Mouse (Mus musculus): ENCODE measurements around the gene Cfap77.

Gene Cfap77

GRCm38 (mm10) chr2:28907691-28908388, 147.0 kb downstream of the Cfap77 start:
- no peak for DNase-seq (ENCODE audit: low read depth, low spot score)

DNA sequence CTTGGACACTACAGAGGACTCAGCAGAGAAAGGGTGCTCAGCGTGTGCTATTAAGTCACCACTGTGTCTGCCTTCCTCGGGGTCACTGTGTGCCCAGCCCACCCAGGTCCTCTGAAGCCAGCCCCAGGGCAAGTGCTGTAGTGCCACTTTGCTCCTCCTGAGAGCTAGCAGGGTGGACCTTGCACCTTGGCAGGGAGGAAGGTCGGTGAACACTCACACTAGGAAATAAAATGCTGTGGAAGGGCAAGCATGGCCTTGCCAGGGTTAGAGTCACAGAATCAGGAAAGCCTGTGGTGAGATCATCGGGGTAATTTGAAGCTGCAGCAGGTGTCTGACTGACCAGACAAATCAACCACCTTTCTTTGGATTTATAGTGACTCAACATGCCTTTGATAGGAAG, 149.3 kb downstream of the Cfap77 start:
- DNase-seq (ENCODE audit: low read depth, low spot score), result no peak

- no peak for DNase-seq (ENCODE audit: low read depth, low spot score)
Measured at GRCm38 (mm10) chr2:28904786-28905185, 150.1 kb downstream of the Cfap77 start.

DNA sequence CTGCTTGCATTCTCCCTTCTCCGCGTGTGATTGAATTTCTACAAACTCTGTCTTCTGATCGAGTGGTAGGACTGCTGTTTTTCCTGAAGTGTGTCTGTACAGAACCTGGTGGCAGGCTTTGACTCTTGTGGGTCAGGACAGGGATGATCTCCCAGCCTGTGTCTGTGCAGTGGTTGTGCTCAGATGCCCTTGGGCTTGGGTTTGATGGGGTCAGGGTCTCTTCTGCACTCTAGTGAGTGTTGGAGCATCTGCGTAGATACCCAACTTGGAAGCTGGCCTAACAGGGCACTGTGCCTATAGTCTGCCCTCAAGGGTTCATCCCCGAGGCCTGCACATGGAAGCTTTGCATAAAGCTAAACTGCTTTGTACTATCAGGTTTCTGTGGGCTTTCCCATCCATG, 151.0 kb downstream of the Cfap77 start:
- DNase-seq (ENCODE audit: low read depth, low spot score), result no peak

DNA sequence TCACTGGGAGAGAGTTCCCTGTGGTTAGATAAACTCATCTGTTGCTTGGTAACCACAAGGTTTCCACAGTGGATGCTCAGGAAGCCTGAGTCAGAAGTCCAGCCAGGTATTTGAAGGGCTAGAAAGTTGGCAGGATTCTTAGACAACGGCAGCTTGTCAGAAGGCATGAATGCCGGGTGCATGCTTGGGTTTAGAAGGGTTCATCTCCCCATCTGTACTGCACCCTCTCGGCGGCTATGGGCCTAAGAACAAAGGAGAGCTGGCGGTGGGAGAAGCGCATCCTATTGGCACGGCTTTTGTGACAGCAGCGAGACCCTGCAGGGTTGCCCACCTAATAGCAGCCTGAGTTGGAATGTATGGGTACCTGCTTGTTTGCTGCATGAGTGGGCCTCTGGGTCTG, 152.6 kb downstream of the Cfap77 start:
- no peak for DNase-seq (ENCODE audit: low read depth, low spot score)

DNA sequence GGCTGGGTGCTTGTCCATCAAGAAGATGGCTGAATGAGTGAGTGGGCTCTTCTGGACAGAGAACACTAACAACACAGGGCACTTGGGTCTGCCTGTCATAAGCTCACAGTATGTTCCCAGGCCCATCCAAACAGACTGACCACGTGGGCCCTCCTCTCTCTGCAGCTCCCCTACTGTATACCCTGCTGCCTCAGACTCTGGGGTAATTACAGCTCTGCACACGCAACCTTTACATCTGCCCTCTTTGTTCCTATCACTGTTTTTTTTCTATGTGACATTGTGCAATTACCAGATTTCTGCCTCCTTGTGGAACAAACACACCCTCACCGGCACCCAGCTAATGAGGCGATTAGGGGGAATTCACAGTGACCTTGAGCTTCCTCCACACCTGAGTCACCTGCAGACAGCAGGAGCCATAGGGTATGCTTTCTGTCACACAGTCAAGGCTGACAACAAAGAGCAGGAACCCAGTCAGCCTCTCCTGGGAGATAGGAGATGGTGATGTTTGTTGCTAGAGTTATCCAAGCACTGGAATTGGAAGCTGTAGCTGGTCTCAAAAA, 157.4 kb downstream of the Cfap77 start:
- DNase-seq (ENCODE audit: low read depth, low spot score), result no peak

GRCm38 (mm10) chr2:28895876-28896275, 159.0 kb downstream of the Cfap77 start:
- no peak for DNase-seq (ENCODE audit: low read depth, low spot score)

- DNase-seq (ENCODE audit: low read depth, low spot score), result no peak
Measured at GRCm38 (mm10) chr2:28893526-28893925, 161.3 kb downstream of the Cfap77 start.

- DNase-seq (ENCODE audit: low read depth, low spot score), result no peak
Measured at GRCm38 (mm10) chr2:28892796-28893195, 162.1 kb downstream of the Cfap77 start.

DNA sequence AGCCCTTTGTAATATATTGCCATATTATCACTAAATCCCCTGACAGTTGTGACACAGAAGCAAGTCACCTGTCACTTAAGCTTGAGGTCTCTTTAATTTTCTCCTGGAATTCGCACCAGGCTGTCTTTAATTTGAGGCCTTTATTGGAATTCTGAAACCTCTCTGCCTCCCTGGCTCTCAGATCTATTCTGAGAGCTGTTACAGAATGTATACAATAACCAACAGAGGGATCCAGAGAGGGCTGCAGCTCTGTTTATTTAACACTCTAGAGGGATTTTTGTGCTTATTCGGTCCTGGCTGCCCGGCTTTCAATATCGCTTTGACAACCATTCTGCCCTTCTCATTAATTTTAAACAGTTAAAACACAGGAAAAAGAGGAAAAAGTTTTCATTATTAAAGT, 170.0 kb downstream of the Cfap77 start:
- DNase-seq (ENCODE audit: low read depth, low spot score), result no peak

DNA sequence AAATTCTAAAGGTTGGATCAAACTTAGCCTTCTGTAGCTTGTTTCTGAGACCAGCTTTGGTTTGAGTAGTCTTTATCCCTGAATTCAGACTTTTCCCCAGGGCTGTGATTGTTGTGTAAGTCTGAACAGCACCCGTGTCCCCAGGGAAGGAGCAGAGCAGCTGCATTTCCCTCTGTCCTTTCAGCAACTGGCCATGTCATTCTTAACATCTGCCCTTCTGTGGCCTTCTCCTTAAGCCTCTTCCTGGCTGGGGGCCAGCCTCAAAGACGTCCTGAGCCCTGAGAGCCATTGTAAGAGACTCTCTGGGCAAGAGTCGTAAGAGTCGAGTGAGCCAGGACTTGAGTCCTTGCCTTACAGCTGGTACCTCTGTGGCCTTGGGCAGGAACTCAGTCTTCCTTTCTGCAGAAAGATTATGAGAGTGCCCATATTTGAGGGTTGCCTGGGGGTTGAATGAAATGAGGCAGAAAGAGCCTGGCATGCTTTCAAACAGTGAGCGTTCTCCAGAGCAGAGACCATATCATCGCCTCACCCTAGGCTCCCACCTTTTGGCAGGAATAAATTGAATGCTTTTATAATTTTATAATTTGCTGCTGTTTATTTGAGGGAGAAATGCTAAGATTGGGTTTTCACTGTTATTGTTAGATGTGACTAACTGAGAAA, 171.9 kb downstream of the Cfap77 start:
- DNase-seq (ENCODE audit: low read depth, low spot score), result no peak

DNA sequence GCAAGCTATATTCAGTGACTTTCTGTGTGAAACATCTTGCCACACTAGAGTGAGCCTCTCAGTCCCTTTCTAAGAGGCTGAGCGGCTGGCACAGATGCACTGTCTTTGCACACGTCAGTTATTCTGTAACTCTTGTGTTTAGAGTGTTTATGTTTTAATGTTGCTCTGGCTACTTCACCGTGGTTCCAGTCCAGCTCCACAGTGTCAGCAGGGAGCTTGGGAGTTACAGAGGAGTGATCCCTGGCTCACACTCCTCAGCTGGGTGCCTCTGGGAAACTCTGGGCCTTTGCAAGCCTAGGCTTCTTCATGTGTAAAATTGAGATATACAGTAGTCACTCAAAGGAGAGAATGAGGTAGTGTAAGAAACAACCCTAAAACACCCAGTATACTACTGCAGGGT, 172.8 kb downstream of the Cfap77 start:
- no peak for DNase-seq (ENCODE audit: low read depth, low spot score)

DNA sequence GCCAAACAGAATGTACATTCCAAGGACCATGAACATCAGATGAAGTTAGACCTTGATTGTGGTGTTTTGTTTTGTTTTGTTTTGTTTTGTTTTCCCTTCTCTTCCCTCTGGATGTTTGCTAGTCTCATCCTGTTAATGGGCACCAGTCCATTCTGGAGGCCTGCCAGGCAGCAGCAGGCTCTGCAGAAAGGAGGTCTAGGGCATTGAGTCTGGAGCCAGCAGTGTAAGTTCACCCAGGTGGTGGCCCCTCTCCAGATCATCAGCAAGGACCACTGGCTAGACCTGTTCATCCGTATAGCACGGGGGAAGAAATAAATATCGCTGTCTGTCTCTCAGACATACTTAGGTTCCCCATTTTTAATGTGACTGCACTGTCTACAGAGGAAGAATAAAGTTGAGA, 173.6 kb downstream of the Cfap77 start:
- no peak for DNase-seq (ENCODE audit: low read depth, low spot score)
